Mouse (Mus musculus) thymus, adult 18-20 months (tissue): Measurements from ENCODE around the gene Gpr4.
A peak's percentile ranks its signal among the peaks of the same experiment; 100 is the strongest.

Experiments used
- DNase-seq, 2 experiments: peaks; one replicate each; pipeline ENCODE4 v3.0.0; 2022; ENCODE audit warnings: mixed read lengths in 2 of 2

The Gpr4 gene

DNA sequence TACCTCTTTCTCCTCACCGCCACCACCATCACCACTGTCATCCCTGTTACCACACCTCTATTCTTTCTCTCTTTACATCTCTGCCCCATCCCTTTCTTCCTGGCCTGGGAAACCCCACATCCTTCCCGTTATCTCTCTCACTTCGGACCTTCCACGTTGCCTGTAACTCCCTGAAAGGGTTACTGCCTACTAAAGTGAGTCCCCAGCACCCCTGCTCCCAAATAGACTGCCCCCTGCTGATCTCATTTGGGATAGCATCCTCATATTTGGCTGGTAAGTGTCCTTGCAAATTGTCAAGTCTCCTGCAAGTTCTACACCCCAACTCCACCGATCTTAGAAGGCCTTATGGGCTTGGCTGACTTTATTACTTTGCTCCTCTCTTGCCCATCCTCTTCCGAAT lies 15.7 kb upstream of the Gpr4 start:
- no peak for DNase-seq

DNA sequence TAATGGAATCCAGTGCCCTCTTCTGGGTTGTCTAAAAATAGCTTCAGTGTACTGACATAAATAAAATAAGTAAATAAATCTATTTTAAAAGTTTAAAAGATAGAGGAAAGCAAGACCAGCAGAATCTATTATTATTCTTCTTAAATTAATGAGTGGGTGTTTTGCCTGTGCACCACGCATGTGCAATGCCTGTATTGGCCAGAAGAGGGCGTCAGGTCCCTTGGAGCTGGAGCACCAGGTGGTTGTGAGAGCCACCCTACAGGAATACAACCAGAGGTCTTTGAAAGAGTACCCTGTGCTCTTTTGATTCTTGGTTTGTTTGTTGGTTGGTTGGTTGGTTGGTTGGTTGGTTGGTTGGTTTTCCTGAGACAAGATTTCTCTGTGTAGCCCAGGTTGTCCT lies 14.4 kb upstream of the Gpr4 start:
- no peak for DNase-seq

DNA sequence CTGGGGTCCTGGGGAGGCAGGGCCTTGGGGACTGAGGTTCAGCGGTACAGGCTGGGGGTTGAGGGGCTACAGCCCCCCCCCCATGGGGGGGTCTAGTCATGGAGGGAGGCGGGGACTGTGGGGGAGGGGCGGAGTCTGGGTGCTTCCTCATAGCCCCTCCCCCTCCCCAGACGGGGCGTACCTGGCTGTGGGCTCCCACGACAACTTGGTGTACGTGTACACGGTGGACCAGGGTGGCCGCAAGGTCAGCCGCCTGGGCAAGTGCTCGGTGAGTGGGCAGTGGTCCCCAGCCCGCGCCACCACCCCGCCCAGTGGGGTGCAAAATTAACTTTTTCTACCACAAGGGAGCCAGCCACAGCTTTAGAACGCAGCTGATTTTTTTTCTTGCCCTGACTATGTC lies 10.7 kb upstream of the Gpr4 start:
- no peak for DNase-seq

DNA sequence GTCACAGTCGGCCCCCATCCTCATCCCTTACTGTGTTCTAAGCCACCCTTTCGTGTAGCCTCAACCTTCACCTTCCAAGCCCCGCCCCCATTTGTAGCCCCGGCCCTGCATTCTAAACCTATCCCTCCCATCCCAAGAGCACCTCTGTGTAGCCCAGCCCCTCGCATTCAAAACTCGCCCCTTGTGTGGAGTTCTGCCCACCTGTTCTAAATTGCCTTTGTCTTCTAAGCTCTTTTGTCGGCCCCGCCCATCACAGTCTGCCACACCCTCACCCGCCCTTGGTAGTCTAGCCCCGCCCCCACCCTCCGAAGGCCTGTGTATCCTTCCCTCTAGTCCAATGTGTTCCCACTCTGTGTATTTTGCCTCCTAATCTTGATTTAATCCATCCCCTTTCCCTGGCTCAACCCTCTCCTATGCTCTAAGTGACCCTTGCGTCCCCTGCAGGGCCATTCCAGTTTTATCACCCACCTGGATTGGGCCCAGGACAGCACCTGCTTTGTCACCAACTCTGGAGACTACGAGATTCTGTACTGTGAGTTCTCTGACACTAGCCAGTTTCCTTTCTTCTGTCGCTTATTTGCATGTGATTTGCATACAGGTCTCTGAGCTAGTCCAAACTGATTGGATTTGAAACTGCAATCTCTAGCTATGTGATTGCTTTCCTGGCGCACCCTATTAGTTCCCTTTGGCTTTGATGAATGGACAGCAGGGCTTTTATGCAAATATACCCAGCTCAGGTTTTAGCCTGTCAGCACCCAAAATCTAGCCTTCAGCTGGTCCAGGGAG lies 10.1 kb upstream of the Gpr4 start:
- DNase-seq = no peak

DNA sequence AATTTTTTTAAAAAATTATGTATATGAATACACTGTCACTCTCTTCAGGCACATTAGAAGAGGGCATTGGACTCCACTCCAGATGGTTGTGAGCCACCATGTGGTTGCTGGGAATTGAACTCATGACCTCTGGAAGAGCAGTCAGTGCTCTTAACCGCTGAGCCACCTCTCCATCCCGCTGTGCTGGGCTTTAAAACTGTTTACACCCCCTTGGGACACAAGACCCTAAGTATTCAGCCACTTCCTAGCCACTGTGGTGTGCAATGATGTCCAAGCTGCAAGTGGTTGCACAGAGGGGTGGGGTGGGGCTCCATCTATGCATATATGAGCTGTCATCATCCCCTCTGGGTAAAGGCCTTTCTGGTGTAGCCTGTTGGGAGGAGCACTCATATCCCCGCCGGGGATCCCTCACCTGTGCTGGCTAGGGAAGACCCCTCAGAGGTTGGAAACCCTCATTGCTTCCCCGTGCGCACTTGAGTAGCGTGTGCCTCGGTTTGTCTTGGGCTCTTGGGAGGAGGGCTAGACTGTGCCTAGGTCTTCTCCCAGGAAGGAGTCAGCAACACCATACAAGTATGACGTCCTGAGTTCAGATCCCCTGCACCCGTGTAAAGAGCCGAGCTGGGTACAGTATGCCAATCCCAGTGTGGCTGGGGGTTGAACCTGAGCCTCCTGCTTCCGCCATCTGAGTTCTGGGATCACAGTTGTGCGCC lies 4.0 kb upstream of the Gpr4 start:
- DNase-seq = no peak

DNA sequence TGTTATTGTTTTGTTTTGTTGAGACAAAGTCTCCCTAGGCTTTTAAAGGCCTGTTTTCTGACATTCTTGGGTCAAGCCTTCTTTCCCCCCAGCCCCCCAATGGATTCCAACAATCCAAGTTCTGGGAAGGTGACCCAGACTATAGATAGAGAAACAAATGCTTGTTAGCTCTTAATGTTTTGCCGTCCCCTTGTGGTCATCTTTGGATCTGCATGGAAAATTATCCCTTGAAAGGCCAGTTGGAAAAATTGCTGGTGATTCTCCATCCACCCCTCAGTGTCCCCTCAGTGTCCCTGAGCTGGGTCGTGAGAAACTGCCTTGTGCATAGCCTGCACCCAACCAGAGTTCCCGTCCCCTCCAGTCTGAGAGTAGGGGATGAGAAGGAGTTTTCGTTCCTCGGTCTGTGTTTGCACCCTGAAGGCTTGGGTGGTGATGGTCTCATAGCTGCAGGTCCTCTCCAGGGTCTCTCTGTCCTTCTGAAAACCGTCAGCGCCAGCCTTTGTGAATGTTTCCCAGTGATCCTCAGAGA lies 3.3 kb upstream of the Gpr4 start:
- no peak for DNase-seq

DNA sequence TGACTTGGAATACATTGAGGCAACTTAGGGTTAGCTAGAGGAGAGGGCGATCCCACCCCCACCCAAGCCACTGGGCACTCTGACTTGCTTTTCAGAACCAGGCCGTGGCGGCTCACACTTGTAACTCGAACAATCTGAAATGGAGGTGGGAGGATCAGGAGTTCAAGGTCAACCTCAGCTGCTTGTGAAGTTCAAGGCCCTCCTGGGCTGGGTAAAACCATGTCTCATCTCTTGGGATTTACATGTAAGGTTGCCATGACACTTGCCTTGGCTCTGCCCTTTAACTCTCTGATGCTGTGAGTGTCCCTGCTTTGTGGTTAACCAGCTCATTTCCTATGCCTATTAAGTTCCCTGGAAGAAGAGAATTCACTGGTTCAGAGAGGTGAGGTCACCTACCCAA lies 2.8 kb upstream of the Gpr4 start:
- DNase-seq = no peak

DNA sequence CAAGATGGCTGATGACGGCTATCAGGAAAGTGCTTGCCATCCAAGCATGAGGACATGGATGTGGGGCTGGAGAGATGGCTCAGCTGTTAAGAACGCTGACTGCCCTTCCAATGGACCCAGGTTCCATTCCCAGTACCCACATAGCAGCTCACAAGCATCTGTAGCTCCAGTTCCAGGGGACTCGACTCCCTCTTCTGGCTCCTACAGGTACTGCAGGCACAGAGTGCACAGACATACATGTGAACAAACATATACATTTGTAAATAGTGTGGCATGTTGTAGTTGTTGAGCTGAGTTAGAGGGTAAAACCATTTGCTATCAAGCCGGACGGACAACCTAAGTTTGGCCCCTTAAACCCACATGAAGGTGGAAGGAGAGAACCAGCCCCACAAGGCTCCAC lies 2.3 kb upstream of the Gpr4 start:
- no peak for DNase-seq

DNA sequence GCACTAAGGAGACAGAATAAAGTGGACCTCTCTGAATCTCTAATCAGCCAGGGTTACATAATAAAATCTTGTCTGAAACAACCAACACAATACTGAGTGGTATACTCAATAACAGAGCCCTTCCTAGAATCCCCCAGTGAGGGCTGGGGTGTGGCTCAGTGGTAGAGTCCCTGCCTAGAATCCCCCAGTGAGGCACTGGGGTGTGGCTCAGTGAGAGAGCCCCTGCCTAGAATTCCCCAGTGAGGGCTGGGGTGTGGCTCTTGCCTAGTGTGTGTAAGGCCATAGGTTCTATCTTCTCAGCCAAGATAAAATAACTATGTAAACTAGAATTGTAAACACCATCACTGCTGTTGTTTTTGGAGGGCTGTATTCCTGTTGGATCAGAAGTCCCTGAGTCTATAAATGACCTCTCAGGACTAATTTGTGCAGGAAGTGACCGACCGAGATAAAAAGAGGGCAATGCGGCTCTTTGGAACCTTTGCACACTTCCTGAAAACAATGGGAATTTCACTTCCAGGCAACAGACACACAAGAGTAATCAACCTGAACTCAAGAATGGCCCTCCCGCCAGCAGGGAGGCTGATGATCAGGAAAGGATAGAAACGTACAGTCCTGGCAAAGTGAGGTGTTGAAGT lies 1.2 kb upstream of the Gpr4 start:
- no peak for DNase-seq

DNA sequence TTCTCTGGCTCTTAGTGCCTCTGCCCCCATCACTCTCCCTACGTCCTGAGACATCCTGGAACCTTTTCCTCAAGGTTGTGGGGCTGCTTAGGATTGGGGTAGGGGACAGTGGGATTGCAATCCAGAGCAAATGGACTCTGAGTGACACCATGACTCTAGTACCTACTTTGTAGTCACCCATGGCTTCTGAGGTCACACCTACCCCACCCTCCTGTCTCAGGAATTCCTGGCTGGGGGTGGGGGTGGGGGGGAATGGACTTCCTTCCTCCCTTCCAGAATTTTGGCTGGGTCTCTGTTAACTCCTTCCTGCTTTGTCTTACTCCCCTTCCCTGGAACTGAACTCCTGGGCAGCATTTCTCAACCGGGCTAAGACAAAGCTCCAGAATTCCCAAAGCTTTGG lies 1.0 kb downstream of the Gpr4 start:
- DNase-seq = no peak

DNA sequence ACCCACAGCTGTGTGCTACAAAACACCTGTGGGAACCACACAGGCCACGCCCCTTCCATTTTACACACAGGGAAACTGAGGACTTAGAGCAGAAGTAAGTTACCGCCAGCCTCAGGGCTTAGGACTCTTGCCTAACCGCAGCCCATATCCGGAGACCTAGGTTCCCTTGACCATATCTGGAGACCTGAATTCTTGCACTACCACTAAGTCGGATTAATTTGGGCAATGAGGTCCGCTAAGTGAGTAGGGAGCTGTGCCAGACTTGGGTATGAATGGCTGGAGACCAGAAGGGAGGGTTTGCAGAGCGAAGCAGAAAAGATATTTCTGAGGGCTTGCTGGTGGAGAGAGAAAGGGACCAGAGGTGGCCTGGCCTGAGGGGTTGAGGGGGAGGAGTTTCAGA lies 2.0 kb downstream of the Gpr4 start:
- DNase-seq = no peak

DNA sequence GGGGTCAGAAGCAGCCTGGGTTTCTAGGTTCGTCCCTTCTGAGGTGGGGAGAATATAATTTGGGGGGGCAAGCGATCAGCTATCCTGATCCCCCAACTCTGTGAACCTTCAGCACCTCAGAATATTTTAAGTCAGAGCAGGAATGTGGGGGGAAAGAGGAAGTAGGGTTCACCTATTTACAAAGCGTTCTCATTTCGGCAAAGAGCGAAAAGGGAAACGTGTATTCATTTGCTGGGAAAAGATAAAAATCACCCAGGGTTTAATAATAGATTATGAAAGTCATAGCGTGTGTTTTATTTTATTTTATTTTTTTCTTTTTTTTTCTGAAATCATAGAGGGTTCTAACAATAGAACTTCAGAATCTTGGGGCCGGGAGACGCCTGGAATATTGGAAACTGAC lies 2.6 kb downstream of the Gpr4 start:
- DNase-seq = no peak

DNA sequence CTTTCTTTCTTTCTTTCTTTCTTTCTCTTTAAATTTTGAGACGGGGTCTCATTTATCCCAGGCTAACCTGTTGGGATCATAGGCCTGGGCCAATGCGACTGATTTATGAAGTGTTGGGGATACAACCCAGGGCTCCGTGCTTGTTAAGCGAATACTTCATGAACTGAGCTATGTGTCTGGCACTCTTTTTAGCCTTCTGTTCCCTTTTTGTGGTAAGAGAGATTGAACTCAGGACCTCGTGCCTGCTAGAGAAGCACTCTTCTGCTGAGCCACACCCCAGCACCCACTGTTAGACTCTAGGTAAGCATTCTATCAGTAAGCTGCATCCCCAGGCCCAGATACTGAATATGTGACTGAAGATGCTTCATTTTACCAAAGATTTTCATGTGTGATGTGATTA lies 5.2 kb downstream of the Gpr4 start:
- no peak for DNase-seq

DNA sequence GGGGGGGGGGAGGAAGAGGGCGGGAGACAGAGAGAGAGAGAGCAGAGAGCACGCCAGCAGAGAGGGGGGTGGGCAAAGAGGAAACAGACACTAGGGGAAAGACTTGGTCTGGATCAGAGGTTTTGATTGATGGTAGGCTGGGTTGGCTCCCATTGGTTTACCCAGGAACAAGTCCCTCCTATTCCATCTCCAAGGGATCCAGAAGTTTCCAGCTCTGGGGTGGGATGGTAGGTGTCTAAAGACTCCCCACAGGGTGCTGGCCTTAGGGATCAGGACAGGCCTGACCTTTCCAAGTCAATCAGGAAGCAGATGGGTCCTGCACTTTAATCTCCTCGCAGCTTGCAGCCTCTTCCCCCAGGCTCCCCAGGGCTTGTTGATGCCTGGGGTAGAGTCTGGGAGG lies 5.6 kb downstream of the Gpr4 start:
- DNase-seq = no peak

DNA sequence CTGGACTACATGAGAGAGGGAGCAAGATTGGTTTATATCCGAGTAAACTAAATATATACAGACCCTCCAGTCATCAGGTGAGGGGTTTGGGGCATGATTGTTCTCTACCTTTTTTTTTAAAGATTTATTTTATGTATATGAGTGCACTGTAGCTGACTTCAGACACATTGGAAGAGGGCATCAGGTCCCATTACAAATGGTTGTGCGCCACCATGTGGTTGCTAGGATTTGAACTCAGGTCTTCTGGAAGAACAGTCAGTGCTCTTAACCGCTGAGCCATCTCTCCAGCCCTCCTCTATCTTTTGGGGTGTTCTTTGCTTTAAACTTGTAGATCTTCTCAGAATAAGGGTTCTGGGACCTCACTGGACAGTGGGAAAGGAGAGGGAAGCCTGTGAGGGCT lies 7.7 kb downstream of the Gpr4 start:
- DNase-seq = no peak

DNA sequence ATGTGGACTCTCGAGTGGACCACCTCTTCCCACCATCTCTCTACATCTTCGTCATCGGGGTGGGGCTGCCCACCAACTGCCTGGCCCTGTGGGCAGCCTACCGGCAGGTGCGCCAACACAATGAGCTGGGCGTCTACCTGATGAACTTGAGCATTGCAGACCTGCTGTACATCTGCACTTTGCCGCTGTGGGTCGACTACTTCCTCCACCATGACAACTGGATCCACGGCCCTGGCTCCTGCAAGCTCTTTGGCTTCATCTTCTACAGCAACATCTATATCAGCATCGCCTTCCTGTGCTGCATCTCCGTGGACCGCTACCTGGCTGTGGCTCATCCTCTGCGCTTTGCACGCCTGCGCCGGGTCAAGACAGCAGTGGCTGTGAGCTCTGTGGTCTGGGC lies 9.9 kb downstream of the Gpr4 start:
- no peak for DNase-seq

DNA sequence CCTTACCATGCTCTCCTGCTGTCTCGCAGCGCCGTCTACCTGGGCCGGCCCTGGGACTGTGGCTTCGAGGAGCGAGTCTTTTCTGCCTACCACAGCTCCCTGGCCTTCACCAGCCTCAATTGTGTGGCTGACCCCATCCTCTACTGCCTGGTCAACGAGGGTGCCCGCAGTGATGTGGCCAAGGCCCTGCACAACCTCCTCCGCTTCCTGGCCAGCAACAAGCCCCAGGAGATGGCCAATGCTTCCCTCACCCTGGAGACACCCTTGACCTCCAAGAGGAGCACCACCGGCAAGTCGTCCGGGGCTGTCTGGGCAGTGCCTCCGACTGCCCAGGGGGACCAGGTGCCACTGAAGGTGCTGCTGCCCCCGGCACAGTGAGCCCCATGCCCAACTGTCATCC lies 10.5 kb downstream of the Gpr4 start:
- DNase-seq = no peak

DNA sequence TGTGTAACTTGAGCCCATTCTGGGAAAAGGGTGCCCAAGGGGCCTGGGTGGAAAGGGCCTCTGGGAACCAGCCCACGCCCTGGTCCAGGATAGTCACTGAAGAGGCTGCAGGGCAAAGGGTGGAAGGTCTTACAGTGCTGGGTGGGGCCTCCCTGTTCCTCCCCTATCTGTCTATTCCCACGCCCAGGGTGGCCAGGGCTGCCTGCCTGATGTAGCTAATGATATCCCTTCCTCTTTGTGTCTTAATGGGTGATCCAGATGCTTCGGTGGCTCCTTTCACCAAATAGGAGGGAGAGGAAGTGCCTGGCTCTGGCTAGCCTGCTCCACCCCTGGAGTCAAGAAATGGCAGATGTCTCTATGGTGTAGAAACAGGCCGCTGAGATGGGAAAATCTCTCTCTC lies 12.6 kb downstream of the Gpr4 start:
- DNase-seq = no peak

DNA sequence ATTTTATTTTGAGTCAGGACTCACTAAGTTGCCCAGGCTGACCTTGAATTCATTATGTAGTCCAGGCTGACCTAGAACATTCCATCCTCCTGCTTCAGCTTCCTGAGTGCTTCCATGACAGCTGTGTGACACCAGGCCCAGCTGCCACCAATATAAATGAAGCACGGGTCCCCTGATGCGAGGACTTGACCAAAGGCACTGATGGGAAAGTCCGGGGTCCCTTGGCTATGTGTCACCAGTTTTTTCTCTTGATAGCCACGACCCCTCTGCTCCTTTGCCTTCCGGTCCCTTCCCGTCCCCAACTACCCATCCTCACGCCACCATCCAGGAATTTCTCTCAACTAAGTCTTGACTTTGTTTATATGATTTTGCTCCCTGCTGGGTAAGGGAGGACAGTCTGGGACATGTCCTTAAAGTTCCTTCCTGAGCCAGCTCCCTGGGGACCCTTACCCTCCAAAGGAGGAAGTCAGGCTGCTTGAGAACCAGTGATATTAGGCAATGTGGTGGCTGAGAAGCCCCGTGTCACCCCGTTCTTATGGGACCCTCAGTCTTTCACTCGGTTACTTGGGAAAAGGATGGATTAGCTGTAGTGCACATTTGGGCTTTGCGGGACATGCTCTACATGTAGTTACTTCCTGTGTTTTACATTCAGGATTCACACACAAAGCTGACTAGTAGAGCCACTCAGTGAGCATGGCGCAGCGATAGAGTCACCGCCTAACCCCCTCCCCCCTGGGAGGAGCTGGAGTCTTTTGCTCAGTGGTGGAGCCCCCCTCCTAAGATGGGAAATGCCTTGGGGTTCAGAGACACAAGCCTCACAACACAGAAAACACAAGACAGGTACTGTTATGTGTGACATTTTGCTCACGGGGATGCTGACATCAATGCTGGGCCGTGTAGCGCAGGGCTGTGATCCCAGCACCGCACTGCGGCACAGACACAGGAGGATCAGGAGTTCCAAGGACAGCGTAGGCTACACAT lies 14.8 kb downstream of the Gpr4 start:
- DNase-seq = peak in 1 of 2 experiments; percentile 57

DNA sequence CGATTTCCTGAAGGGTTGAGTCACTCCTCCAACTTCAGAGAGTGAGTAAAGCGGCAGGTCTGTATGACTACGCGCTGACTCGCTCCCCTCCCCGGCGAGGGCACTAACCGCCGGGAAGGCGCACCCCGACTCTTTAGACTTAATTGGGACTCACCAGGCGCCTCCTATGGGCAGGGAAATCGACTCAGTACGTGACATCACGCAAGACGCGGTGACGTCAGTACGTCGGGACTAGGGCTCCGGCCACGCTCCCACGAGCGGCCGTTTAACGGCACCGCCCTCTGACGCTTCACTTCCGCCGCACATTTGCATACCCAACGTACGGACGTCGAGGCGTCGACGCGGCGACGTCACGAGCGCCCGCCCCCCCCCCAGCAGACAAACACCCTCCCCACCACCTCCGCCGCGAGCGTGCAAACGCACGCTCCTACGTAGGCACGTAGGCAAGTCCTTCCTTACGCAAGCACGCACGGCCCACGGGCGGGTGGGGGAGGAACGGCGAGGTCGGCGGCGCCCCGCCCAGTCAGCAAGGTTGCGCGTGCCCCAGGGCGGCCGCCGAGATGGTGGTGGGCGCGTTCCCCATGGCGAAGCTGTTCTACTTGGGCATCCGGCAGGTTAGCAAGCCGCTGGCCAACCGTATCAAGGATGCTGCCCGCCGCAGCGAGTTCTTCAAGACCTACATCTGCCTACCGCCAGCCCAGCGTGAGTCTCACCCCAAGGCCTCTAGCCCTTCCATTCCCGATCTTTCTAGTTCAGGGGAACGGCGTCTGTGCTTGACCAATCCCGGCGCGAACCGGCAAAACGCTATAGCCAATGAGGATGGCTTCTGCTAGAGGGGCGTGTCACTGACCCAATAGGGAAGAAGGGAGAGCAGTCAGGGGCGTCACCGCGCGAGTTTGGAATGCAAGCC lies 15.8 kb downstream of the Gpr4 start, which contains the start of gene Opa3:
TSS of gene Opa3 (plus strand) at position 452 of the 910 bp plus-strand sequence.
- peak; percentile 98 to 100 for DNase-seq

DNA sequence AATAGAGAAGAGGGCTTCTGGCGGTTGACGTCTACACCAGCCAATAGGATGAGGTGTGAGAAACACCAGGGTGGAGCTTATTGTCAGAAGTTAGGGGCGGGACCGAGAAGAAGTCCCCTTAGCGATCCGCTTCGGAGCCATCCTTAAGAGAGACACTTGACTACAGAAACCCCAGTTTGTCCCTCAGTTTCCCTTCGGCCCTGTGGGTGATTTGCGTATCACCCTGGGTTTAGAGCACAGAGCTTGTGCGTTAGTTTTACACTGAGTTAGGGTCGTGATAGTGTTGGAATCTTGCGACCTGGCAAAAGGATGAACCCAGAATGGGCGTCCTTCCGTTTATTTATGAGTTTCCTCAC lies 16.4 kb downstream of the Gpr4 start:
- no peak for DNase-seq

DNA sequence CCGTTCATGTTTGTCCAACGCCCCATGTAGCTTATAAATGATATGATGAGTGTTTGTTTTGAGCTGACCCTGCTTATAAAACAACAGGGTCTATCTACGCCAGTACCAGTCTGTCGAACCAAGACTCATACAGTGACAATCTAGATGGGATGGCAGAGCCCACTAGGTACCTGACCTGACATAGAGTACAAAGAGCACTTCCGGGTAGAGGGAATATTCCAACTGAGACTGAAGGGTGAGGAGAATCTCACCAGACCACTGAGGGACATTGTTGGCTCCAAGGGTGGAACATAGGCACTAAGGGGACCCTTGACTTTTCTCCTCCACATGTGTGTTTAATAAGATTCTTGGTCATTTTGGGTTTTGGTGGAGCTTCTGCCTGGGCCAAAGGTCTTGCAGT lies 17.1 kb downstream of the Gpr4 start:
- no peak for DNase-seq
